In genomic region chr10:81378553-81379182, GRCm38 (mm10) we compare ENCODE assay signal across 7 mouse cellular contexts. TPM values are rescaled to one million over a fixed set of nuclear protein-coding genes. Genes with fewer than 3 reads are reported as not detected.
DNase-seq lines count a peak whose midpoint lies in the region; ATAC-seq lines count a peak whose summit lies in the region.

No protein-coding gene starts in this region.

- H3K9me3 ChIP-seq in embryonic facial prominence, embryonic 11.5 days (replicated peaks; ENCODE audit: control insufficient read depth, low read length): no peaks in the 10 kb centered on the region
- no peaks in the 10 kb centered on the region for H3K9me3 ChIP-seq in limb, embryonic 10.5 days (replicated peaks)
- no peaks in the 10 kb centered on the region for H3K9me3 ChIP-seq in midbrain, embryonic 13.5 days

- peak overlapping the region; percentile 67 for H3K9ac ChIP-seq in embryonic facial prominence, embryonic 11.5 days (replicated peaks; ENCODE audit: low read length)
- peak overlapping the region; percentile 60 for H3K9ac ChIP-seq in midbrain, embryonic 13.5 days (replicated peaks)

- peak overlapping the region; percentile 66 for H3K4me2 ChIP-seq in embryonic facial prominence, embryonic 11.5 days (ENCODE audit: low read depth, low read length)
- peak overlapping the region; percentile 84 for H3K4me2 ChIP-seq in midbrain, embryonic 13.5 days (replicated peaks)

- ATAC-seq in embryonic facial prominence, embryonic 11.5 days (replicated peaks; ENCODE audit: insufficient number of reproducible peaks, low FRiP score, low TSS enrichment, low read depth): peak; percentile 92
- ATAC-seq in granulocyte monocyte progenitor cell, adult 5-6 weeks (replicated peaks; ENCODE audit: poor library complexity, severe bottlenecking): peak; percentile 90
- ATAC-seq in midbrain, embryonic 13.5 days: peak; percentile 95

- no peaks in the 10 kb centered on the region for H3K27me3 ChIP-seq in embryonic facial prominence, embryonic 11.5 days (ENCODE audit: control insufficient read depth, insufficient read depth, low read length)
- no peaks in the 10 kb centered on the region for H3K27me3 ChIP-seq in limb, embryonic 10.5 days (ENCODE audit: low read depth, poor library complexity, severe bottlenecking)
- H3K27me3 ChIP-seq in midbrain, embryonic 13.5 days: no peaks in the 10 kb centered on the region

- H3K4me3 ChIP-seq in embryonic facial prominence, embryonic 11.5 days (ENCODE audit: low read depth, low read length): peak overlapping the region; percentile 88
- peak overlapping the region; percentile 83 for H3K4me3 ChIP-seq in limb, embryonic 10.5 days
- H3K4me3 ChIP-seq in midbrain, embryonic 13.5 days (replicated peaks): peak overlapping the region; percentile 79

- peak; percentile 100 for DNase-seq in adrenal gland, postnatal 10 days
- DNase-seq in embryonic facial prominence, embryonic 11.5 days (ENCODE audit: low spot score): peak; percentile 100
- peak; percentile 100 for DNase-seq in kidney, adult 11 months
- DNase-seq in limb, embryonic 10.5 days (ENCODE audit: low spot score): peak; percentile 100
- DNase-seq in spleen, adult 12 weeks (ENCODE audit: low spot score): peak; percentile 100

- peaks cover 7% of the 10 kb centered on the region; the same call in 1 of the 2 replicates for H3K36me3 ChIP-seq in embryonic facial prominence, embryonic 11.5 days (replicated peaks; ENCODE audit: control insufficient read depth, insufficient read depth, low read depth, low read length)
- peaks cover 32% of the 10 kb centered on the region for H3K36me3 ChIP-seq in limb, embryonic 10.5 days
- peaks cover 20% of the 10 kb centered on the region for H3K36me3 ChIP-seq in midbrain, embryonic 13.5 days

- peaks cover 8% of the 10 kb centered on the region for H3K4me1 ChIP-seq in embryonic facial prominence, embryonic 11.5 days (ENCODE audit: control insufficient read depth, insufficient read depth, low read length)
- peaks cover 24% of the 10 kb centered on the region for H3K4me1 ChIP-seq in limb, embryonic 10.5 days
- peaks cover 33% of the 10 kb centered on the region for H3K4me1 ChIP-seq in midbrain, embryonic 13.5 days (replicated peaks)

- WGBS in embryonic facial prominence, embryonic 11.5 days: under 1% methylated on average over 45 of the region's 46 CpGs
- under 1% methylated on average over 46 of the region's 46 CpGs for WGBS in limb, embryonic 10.5 days
- under 1% methylated on average over 46 of the region's 46 CpGs for WGBS in midbrain, embryonic 13.5 days

- H3K27ac ChIP-seq in embryonic facial prominence, embryonic 11.5 days (replicated peaks; ENCODE audit: low read depth, low read length): peak overlapping the region; percentile 56
- H3K27ac ChIP-seq in limb, embryonic 10.5 days: peak overlapping the region; percentile 96
- peak overlapping the region; percentile 84 for H3K27ac ChIP-seq in midbrain, embryonic 13.5 days

RNA-seq across cellular contexts. Expression of gene Fzr1, which starts 0.4 kb away (rescaled TPM):
- total RNA-seq in adrenal gland, postnatal 10 days (2021): 10 to 100 TPM; 42.1 to 51.7 TPM
- 92.1 and 95.0 TPM in 2 replicates for polyA plus RNA-seq in embryonic facial prominence, embryonic 11.5 days (2014; fragmentation: Nextera tagmentation; extraction: Ambion mirVana)
- total RNA-seq in granulocyte monocyte progenitor cell, adult 5-6 weeks (2014; fragmentation: Nextera tagmentation): 14.8 and 17.0 TPM in 2 replicates
- total RNA-seq in granulocyte monocyte progenitor cell, adult 5-6 weeks (2017): 13.5 and 15.3 TPM in 2 replicates
- polyA plus RNA-seq in limb, embryonic 10.5 days (2016; fragmentation: Nextera tagmentation; extraction: Ambion mirVana): 134 and 148 TPM in 2 replicates
- polyA plus RNA-seq in midbrain, embryonic 13.5 days (2015; fragmentation: Nextera tagmentation; extraction: Ambion mirVana): 127 and 133 TPM in 2 replicates

RNA-seq across cellular contexts. Expression of gene Dohh, which starts 5.6 kb away (rescaled TPM):
- total RNA-seq in adrenal gland, postnatal 10 days (2021): 10 to 100 TPM; 52.8 to 54.2 TPM
- 45.0 and 52.5 TPM in 2 replicates for polyA plus RNA-seq in embryonic facial prominence, embryonic 11.5 days (2014; fragmentation: Nextera tagmentation; extraction: Ambion mirVana)
- 12.2 and 34.9 TPM in 2 replicates for total RNA-seq in granulocyte monocyte progenitor cell, adult 5-6 weeks (2014; fragmentation: Nextera tagmentation)
- total RNA-seq in granulocyte monocyte progenitor cell, adult 5-6 weeks (2017): 41.8 and 46.2 TPM in 2 replicates
- 101 and 115 TPM in 2 replicates for polyA plus RNA-seq in limb, embryonic 10.5 days (2016; fragmentation: Nextera tagmentation; extraction: Ambion mirVana)
- polyA plus RNA-seq in midbrain, embryonic 13.5 days (2015; fragmentation: Nextera tagmentation; extraction: Ambion mirVana): 73.5 TPM in 2 replicates

RNA-seq across cellular contexts. Expression of gene Gm48551, which starts 5.6 kb away (rescaled TPM):
- 1 to 10 TPM; 1.1 to 1.6 TPM for total RNA-seq in adrenal gland, postnatal 10 days (2021)
- polyA plus RNA-seq in embryonic facial prominence, embryonic 11.5 days (2014; fragmentation: Nextera tagmentation; extraction: Ambion mirVana): 2.5 and 4.1 TPM in 2 replicates
- 4.0 TPM in 1 of 2 replicates, not detected in the other for total RNA-seq in granulocyte monocyte progenitor cell, adult 5-6 weeks (2014; fragmentation: Nextera tagmentation)
- total RNA-seq in granulocyte monocyte progenitor cell, adult 5-6 weeks (2017): 0.30 TPM in 1 of 2 replicates, not detected in the other
- 3.8 and 4.2 TPM in 2 replicates for polyA plus RNA-seq in limb, embryonic 10.5 days (2016; fragmentation: Nextera tagmentation; extraction: Ambion mirVana)
- polyA plus RNA-seq in midbrain, embryonic 13.5 days (2015; fragmentation: Nextera tagmentation; extraction: Ambion mirVana): 6.9 and 7.2 TPM in 2 replicates

RNA-seq across cellular contexts. Expression of gene Gm48552, which starts 10.1 kb away (rescaled TPM):
- 1 to 10 TPM in 1 of 2 experiments, under 1 TPM in 1; 0.45 to 1.9 TPM for total RNA-seq in adrenal gland, postnatal 10 days (2021)
- 0.63 TPM in 1 of 2 replicates, not detected in the other for polyA plus RNA-seq in embryonic facial prominence, embryonic 11.5 days (2014; fragmentation: Nextera tagmentation; extraction: Ambion mirVana)
- 2.2 TPM in 1 of 2 replicates, not detected in the other for total RNA-seq in granulocyte monocyte progenitor cell, adult 5-6 weeks (2014; fragmentation: Nextera tagmentation)
- not detected in 2 replicates for total RNA-seq in granulocyte monocyte progenitor cell, adult 5-6 weeks (2017)
- polyA plus RNA-seq in limb, embryonic 10.5 days (2016; fragmentation: Nextera tagmentation; extraction: Ambion mirVana): 1.4 and 1.5 TPM in 2 replicates
- 1.2 and 2.1 TPM in 2 replicates for polyA plus RNA-seq in midbrain, embryonic 13.5 days (2015; fragmentation: Nextera tagmentation; extraction: Ambion mirVana)

RNA-seq across cellular contexts. Expression of gene 4930404N11Rik, which starts 13.1 kb away (rescaled TPM):
- total RNA-seq in adrenal gland, postnatal 10 days (2021): 1 to 10 TPM; 1.1 to 2.3 TPM
- not detected in 2 replicates for polyA plus RNA-seq in embryonic facial prominence, embryonic 11.5 days (2014; fragmentation: Nextera tagmentation; extraction: Ambion mirVana)
- total RNA-seq in granulocyte monocyte progenitor cell, adult 5-6 weeks (2014; fragmentation: Nextera tagmentation): not detected in 2 replicates
- 0.10 and 0.26 TPM in 2 replicates for total RNA-seq in granulocyte monocyte progenitor cell, adult 5-6 weeks (2017)
- polyA plus RNA-seq in limb, embryonic 10.5 days (2016; fragmentation: Nextera tagmentation; extraction: Ambion mirVana): 0.24 and 0.38 TPM in 2 replicates
- polyA plus RNA-seq in midbrain, embryonic 13.5 days (2015; fragmentation: Nextera tagmentation; extraction: Ambion mirVana): 0.44 and 0.70 TPM in 2 replicates

Comparison
In these comparisons a context has a peak if more than half of its experiments do, and no peak if none do; other contexts are left out.
1. Peak in every context shown above with its lines: DNase-seq, ATAC-seq, H3K4me3 ChIP-seq and H3K27ac ChIP-seq.